19 mouse cellular contexts compared by ENCODE assay signal in the genomic region with DNA sequence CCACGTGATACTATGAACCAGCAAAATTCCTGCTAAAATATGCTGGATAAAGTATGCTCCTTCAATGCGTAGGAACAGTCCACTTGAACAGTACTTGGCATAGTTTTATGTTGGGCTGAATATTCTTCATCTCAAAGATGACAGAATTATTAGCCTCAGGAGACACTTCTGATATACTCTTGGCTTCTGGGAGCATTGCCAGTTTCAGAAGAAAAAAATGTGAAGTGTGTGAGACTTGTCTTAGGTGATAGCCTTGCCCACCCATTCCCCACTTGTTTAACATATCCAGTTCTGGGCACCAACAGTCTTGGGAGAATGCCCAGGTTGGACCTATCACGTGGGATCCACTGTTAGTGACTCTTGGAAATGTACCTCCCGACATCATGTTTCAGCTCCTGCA. TPM values are rescaled to one million over a fixed set of nuclear protein-coding genes. Genes with fewer than 3 reads are reported as not detected.
DNase-seq lines count a peak whose midpoint lies in the region; ATAC-seq and TF ChIP-seq lines count a peak whose summit lies in the region.
"Had no signal": no experiment of that assay in that cellular context is flagged by ENCODE, and none has a peak within 500 bp of the region (broad histone marks: within the 10 kb centered on the region; RNA-seq: fewer than 3 reads in every experiment).

No protein-coding gene starts in this region.

- H3K4me3 ChIP-seq in lung, embryonic 14.5 days (ENCODE audit: low read depth, low read length) = no peak overlapping the region
- H3K4me3 ChIP-seq in stomach, postnatal 0 days (ENCODE audit: low read depth, low read length) = no peak overlapping the region
- H3K4me3 ChIP-seq: forebrain, embryonic 13.5 days; heart, embryonic 13.5 days; hindbrain, embryonic 12.5 days; layer of hippocampus, adult 2 months; limb, embryonic 12.5 days; midbrain, embryonic 12.5 days had no signal

- H3K27ac ChIP-seq in lung, embryonic 14.5 days (ENCODE audit: low read depth) = no peak overlapping the region
- no peak overlapping the region for H3K27ac ChIP-seq in stomach, postnatal 0 days (replicated peaks)
- H3K27ac ChIP-seq: forebrain, embryonic 13.5 days; heart, embryonic 13.5 days; hindbrain, embryonic 12.5 days; layer of hippocampus, adult 2 months; limb, embryonic 12.5 days; liver, embryonic 14.5 days; midbrain, embryonic 12.5 days had no signal

- H3K27me3 ChIP-seq in lung, embryonic 14.5 days (ENCODE audit: insufficient read depth, low read length) = no peaks in the 10 kb centered on the region
- H3K27me3 ChIP-seq in stomach, postnatal 0 days (ENCODE audit: control insufficient read depth, insufficient read depth, low read length) = no peaks in the 10 kb centered on the region
- H3K27me3 ChIP-seq: forebrain, embryonic 13.5 days; heart, embryonic 13.5 days; hindbrain, embryonic 12.5 days; limb, embryonic 12.5 days; midbrain, embryonic 12.5 days had no signal

- TF ChIP-seq EP300 in stomach, postnatal 0 days (optimal IDR thresholded peaks at IDR 0.05) = no peak

- WGBS in lung, embryonic 14.5 days = 57% methylated on average over 4 of the region's 4 CpGs
- WGBS in stomach, postnatal 0 days = 62% methylated on average over 4 of the region's 4 CpGs

- no peak for TF ChIP-seq CTCF in lung, embryonic 14.5 days (IDR thresholded peaks at IDR 0.05; ENCODE audit: low read depth)
- TF ChIP-seq CTCF in stomach, postnatal 0 days (IDR thresholded peaks at IDR 0.05; ENCODE audit: low read depth) = no peak

- no peak overlapping the region for H3K4me2 ChIP-seq in lung, embryonic 14.5 days
- no peak overlapping the region for H3K4me2 ChIP-seq in stomach, postnatal 0 days (replicated peaks; ENCODE audit: low read depth)
- H3K4me2 ChIP-seq: forebrain, embryonic 13.5 days; heart, embryonic 13.5 days; hindbrain, embryonic 12.5 days; limb, embryonic 12.5 days; midbrain, embryonic 12.5 days had no signal

- H3K4me1 ChIP-seq in lung, embryonic 14.5 days (ENCODE audit: insufficient read depth) = peaks cover 3% of the 10 kb centered on the region; the same call in 1 of the 2 replicates
- no peaks in the 10 kb centered on the region for H3K4me1 ChIP-seq in stomach, postnatal 0 days (replicated peaks; ENCODE audit: control insufficient read depth, insufficient read depth)

- H3K36me3 ChIP-seq in lung, embryonic 14.5 days (ENCODE audit: insufficient read depth) = no peaks in the 10 kb centered on the region
- H3K36me3 ChIP-seq in stomach, postnatal 0 days (ENCODE audit: control insufficient read depth, insufficient read depth, low read length) = no peaks in the 10 kb centered on the region
- H3K36me3 ChIP-seq: heart, embryonic 13.5 days; hindbrain, embryonic 12.5 days; midbrain, embryonic 12.5 days had no signal

- peak; percentile 21 for DNase-seq in adrenal gland, postnatal 14 days
- no peak for DNase-seq in adrenal gland, adult 2 months
- DNase-seq in kidney, postnatal 14 days = peak; percentile 48
- no peak for DNase-seq in kidney, adult 11 months
- DNase-seq in lung, embryonic 14.5 days = peak; percentile 79
- peak; percentile 72 for DNase-seq in lung, postnatal 25 days (ENCODE audit: low spot score)
- no peak for DNase-seq in stomach, postnatal 0 days (ENCODE audit: low spot score)
- no peak for DNase-seq in right cerebral cortex, postnatal 25 days
- DNase-seq: cerebellum, adult 11-12 months; cerebellum, postnatal 36 days; gastrocnemius, postnatal 10 days; kidney, postnatal 10 days had no signal

- H3K9me3 ChIP-seq in lung, embryonic 14.5 days (ENCODE audit: low read depth, low read length) = no peaks in the 10 kb centered on the region
- no peaks in the 10 kb centered on the region for H3K9me3 ChIP-seq in stomach, postnatal 0 days (ENCODE audit: control insufficient read depth, low read length)
- H3K9me3 ChIP-seq: forebrain, embryonic 13.5 days; heart, embryonic 13.5 days; hindbrain, embryonic 12.5 days; limb, embryonic 12.5 days; midbrain, embryonic 12.5 days had no signal

- H3K9ac ChIP-seq in lung, embryonic 14.5 days = no peak overlapping the region
- H3K9ac ChIP-seq in stomach, postnatal 0 days (ENCODE audit: low read length) = no peak overlapping the region
- H3K9ac ChIP-seq: forebrain, embryonic 13.5 days; heart, embryonic 13.5 days; hindbrain, embryonic 12.5 days; limb, embryonic 12.5 days; liver, embryonic 14.5 days; midbrain, embryonic 12.5 days had no signal

- ATAC-seq in lung, embryonic 14.5 days (ENCODE audit: insufficient read depth) = peak; percentile 64
- no peak for ATAC-seq in stomach, postnatal 0 days (ENCODE audit: low FRiP score, low TSS enrichment)
- ATAC-seq: forebrain, embryonic 13.5 days had no signal

RNA-seq across cellular contexts. Expression of a gene that starts 47.5 kb away (rescaled TPM):
- total RNA-seq in adrenal gland, postnatal 14 days (2021) = 31.3 and 35.4 TPM in 2 replicates
- 10 to 100 TPM; 38.2 to 51.7 TPM for total RNA-seq in adrenal gland, adult 2 months (2021)
- polyA plus RNA-seq in adrenal gland, adult 2 months (2012; rRNA removed) = 5.6 and 7.1 TPM in 2 replicates
- 36.9 and 42.0 TPM in 2 replicates for polyA plus RNA-seq in lung, embryonic 14.5 days (2014; fragmentation: Nextera tagmentation; extraction: Ambion mirVana)
- polyA plus RNA-seq in stomach, postnatal 0 days (2015; fragmentation: Nextera tagmentation; extraction: Ambion mirVana) = 10.4 and 10.7 TPM in 2 replicates

Comparison
In these comparisons a context has a peak if more than half of its experiments do, and no peak if none do; other contexts are left out.
1. DNase-seq: peak in adrenal gland, postnatal 14 days (single experiment), kidney, postnatal 14 days (single experiment), lung, embryonic 14.5 days (single experiment) and lung, postnatal 25 days (single experiment); none in adrenal gland, adult 2 months (single experiment), kidney, adult 11 months (single experiment), stomach, postnatal 0 days (single experiment) and right cerebral cortex, postnatal 25 days (single experiment).